Mouse (Mus musculus): Measurements from ENCODE around the gene Lama2. TPM values are rescaled to one million over a fixed set of nuclear protein-coding genes. Genes with fewer than 3 reads are reported as not detected.

Lama2 gene
- total RNA-seq, 2 experiments from 2014 or later: not detected

DNA sequence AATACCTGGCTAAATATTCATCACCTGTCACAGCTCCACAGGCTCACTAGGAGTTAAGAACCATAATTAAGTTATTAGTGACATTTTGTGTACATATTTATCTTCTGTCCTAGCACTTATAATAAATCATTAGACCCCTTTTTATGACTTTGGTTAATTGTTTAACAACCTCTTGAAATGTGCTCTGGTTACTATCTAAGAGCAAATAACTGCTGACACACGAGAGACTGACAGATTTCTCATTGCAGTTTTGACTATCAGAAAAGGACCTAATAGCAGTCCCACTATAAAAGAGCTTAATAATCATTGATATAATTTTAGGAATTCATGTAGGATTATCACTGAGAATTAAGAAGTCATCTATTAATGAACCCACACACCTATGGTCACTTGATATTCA lies 421.1 kb downstream of the Lama2 start:
- no peak for ATAC-seq (replicated peaks; ENCODE audit: low FRiP score, poor library complexity, severe bottlenecking)

DNA sequence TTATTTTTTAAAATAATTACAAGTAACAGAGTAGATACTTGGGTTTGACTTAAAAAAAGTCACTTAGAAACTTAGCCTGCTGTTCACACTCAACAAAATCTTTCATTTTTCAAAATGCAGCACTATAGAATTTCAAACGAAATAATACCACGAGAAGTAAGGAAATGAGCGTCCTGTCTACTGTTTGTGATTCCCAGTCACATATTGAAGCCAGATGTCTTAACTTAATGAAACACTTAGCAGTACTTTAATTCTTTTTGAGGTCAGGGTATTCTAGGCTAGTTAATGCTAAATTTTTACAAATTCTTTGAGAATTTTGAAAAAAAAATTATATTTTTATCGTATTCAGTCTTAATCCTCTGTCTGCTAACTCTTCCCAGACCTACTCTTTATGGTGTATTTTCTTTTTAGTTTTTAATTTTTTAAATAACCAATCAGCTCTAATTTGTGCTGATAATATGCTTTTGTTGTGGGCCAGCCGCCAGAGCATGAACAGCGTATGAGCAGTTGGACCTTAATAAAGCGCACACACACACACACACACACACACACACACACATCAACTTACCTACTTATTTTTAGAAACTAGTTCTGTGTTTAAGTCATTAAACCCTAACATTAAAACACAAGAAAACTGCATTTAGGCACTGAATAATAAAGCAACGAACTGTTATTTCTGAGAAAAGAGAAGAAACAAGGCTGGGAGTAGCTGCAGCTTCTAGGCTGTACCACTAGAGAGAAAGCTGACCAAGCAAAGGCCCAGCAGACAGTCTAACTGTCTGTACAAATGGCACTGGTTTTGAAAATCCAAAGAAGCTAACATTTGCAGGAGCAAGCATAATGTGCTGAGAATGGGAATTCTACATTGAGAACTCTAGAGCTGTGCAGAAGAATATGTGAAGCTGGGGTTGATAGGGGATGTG lies 425.3 kb downstream of the Lama2 start:
- no peak for ATAC-seq (replicated peaks; ENCODE audit: low FRiP score, poor library complexity, severe bottlenecking)

DNA sequence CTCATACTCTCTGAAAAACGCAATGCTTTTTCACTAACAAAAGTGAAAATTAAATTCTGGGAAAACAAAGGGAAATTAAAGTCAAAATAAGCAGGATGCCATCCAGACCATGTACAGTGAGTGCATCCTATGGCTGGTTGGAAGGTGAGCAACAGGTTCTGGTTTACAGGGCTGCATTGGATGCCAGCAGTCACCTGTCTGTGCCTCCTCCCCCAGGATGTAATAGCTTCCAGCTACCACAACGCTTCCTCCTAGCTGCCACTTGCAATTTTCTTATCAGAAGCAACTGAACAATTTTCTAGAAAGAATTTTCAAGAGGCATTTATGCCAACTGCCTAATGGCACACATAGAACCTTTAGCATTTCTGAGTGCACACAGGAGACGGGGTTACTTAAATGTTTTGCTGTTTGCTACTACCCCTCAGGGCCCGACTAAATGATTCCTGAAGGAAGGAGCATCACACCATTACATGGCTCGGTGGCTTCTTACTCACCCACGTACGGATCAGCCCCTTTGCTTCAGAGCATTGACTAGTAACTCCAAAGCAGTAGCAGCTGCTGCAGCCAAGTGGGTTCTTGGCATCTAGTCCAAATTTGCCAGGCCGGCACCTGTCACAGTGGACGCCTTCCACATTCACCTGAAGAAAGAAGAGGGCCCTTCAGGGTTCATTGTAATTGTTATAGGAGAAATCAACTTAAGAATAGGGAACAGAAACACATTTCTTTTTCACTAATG lies 430.8 kb downstream of the Lama2 start:
- ATAC-seq (replicated peaks; ENCODE audit: low FRiP score, poor library complexity, severe bottlenecking): no peak

DNA sequence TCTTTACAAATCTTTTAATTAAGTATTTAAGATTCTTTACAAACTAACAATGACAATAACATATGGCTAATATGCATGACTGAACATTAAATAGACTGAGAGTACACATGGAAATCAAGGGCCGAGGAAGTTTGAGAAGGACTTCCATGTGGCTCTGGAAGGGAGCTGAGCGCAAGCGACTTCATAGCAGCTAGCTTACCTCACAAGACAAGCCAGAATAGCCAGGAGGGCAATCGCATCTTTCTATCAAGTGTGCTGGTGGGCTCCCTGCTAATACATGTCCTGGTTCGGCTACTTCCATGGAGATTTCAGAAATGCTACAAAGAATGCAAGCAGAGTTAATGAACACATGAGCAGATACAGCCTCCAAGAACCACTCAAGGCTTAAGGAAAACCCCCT lies 435.4 kb downstream of the Lama2 start:
- ATAC-seq (replicated peaks; ENCODE audit: low FRiP score, poor library complexity, severe bottlenecking): no peak

DNA sequence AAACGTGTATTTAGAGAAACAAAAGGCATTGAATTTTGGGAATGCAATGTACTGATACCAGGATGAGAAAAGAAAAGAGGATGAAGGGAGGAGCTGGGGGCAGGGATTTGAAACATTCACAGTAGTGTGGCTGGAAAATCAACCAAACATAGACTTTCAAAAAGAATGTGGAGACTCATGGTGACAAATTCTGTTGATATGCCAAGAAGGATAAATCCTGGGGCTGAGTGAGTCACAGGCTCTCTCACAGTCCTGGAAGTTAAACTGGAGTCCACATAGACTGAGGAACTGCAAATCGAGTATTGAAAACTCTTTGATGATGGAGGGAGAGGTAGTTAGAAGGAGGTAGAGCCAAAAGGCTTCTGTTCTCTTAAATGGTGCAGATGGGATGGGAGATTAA lies 445.3 kb downstream of the Lama2 start:
- no peak for ATAC-seq (replicated peaks; ENCODE audit: low FRiP score, poor library complexity, severe bottlenecking)

DNA sequence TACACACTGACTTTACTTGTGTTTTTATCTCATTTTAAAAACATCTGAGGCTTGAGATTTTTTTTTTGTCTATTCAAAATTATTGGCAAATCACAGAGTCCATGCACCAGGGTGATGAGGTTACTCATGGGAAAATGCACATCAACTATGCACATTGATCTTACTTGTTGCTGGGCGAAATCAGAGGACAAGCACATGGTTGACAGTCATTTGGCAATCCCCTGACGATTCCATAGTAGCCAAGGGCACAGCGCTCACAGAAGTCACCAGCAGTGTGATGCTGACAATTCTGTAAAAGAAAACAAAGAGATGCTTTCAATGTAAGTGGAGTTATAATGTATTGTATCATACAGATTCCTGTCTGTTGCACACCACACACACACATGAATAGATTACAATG lies 454.8 kb downstream of the Lama2 start:
- no peak for ATAC-seq (replicated peaks; ENCODE audit: low FRiP score, poor library complexity, severe bottlenecking)

DNA sequence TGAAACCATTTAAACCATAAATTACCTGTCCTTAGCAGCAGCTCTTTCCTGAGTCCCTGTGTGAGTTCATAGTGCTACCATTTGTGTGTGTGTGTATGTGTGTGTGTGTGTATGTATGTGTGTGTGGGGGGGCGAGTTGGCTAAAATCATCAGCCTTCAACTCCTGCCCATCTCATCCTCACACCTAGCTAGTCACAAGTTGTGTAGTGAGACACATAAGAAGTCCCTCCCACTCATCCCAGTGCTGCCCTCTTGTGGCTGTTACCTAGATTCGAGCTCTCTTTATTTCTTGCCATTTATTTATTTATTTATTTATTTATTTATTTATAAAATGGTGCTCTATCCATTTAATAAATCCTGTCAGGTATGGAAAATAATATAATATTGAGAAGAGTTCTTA lies 457.2 kb downstream of the Lama2 start:
- no peak for ATAC-seq (replicated peaks; ENCODE audit: low FRiP score, poor library complexity, severe bottlenecking)

DNA sequence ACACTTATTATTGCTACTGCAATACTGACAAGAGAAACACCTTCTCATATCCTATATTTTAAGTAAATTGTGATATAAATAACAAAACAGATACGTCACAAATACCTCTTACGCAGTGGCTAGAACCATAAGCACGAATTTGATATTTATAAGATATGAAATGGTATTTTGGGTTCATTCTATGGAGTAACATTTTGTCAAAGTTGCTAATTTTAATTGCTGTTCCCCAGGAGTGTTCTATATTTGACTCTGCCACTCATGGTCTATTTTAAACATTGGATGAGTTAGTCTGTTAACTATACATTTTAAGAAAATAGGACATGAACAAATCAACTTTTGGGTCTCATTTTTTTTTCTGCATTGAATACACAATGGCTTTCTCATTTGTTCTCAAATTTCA lies 469.3 kb downstream of the Lama2 start:
- ATAC-seq (replicated peaks; ENCODE audit: low FRiP score, poor library complexity, severe bottlenecking): no peak

DNA sequence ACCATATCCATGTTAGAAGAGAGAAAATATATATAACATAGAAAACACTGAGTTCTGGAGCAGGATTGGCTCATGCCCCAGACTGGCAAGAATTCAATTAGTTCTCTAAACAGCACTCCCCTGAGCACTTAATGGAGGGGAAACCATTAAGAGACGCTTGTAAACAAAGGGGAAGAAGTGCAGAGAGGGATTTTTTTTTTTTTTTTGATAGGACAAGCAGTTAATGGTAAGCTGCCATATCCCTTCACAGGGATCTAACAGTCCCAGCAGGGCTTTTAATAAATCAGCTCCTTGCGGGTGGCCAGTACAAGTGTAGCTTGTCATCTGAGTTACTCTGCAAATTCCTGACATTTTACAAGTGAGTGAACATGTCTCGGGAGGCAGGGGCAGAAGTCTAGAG lies 479.1 kb downstream of the Lama2 start:
- ATAC-seq (replicated peaks; ENCODE audit: low FRiP score, poor library complexity, severe bottlenecking): no peak

DNA sequence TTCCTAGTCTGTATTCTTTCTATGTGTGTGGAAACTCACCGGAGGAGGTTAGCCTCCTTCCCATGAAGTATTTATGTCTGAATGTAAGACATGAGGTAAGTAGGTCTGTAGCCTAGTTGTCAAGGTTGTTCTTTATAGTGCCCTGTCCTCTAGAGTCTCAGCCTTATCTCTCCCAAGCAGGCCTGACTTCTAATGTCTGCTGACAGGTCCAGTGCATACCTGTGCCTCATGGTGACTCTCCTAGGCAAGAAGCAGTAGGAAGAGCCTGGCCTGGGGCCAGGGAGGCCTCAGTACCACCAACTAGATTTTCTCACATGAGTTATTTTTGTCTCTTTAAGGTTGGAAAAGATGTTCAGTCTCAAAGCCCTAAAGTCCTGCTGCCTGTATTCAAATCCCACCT lies 483.8 kb downstream of the Lama2 start:
- no peak for ATAC-seq (replicated peaks; ENCODE audit: low FRiP score, poor library complexity, severe bottlenecking)

DNA sequence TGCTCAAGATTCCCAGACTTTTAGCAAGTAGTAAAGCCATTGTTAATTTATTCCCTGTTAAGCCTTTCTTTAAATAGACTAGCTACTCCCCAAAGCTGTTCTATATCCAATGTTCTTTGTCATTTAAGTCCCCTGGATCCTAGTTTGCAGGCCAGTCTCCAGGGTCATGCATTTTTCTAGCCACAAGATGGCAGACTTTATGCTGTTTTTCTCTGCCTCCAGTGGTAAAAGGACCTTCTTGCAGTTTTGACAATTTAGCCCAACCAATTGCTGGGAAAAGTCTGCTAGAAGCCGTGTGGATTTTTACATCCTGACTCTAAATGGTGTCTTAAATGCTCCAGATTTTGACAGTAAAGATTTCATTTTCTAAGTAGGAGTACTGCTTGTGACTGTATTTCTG lies 486.4 kb downstream of the Lama2 start:
- ATAC-seq (replicated peaks; ENCODE audit: low FRiP score, poor library complexity, severe bottlenecking): no peak

DNA sequence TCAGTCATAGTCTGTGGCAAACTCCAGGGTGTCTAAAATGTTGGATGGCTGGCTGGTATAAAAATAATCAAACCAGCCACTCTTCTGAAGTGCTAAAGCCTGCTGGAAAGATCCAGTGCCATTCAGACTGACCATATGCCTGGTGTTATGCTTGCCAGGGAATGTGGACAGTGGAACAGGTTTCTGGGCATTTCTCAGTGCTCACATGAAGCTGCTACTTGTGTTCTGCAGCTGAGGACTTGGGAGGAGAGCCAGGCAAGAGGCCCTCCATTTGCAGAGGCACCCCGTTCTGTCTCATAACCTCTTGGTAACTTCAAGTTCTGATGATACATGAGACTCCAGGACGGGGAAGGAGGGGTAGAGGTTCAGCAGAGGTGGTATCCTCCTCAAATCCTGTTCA lies 492.1 kb downstream of the Lama2 start:
- ATAC-seq (replicated peaks; ENCODE audit: low FRiP score, poor library complexity, severe bottlenecking): no peak

DNA sequence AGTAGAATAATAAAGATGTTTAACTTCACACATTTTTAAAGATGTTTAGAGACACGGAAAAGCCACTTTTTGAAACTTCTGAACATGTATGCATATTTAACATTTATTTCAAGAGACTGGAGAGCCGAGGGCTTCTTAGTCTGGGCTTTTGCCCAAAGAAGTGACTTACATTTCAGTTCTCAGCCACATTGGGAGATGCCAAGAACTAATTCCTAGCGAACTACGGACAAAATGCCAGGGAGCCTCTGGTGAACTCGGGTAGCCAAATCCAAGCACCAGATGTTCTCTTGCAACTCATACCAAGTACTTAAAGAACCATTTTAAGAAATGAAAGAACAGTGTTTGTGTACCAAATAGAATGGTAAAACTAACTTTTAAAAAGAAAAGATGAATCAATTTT lies 495.8 kb downstream of the Lama2 start:
- ATAC-seq (replicated peaks; ENCODE audit: low FRiP score, poor library complexity, severe bottlenecking): no peak

DNA sequence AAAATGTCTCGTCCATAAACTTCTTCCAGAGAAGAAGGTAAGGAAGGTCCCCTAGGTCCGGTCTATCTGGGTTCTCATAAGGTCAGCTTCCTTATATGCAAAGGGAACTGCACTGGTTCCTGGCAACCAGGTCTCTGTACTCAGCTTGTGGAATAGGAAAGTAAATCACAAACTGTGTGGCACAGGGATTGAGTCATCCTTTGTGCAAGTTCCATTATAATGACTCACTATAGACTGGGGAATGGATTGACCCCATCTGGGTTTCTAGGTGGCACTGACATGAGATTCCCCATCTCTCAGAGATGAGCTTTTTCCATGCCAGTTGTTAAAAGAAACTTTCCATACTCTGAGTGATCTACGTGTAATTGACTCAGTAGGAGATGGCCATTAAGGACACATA lies 501.7 kb downstream of the Lama2 start:
- no peak for ATAC-seq (replicated peaks; ENCODE audit: low FRiP score, poor library complexity, severe bottlenecking)

DNA sequence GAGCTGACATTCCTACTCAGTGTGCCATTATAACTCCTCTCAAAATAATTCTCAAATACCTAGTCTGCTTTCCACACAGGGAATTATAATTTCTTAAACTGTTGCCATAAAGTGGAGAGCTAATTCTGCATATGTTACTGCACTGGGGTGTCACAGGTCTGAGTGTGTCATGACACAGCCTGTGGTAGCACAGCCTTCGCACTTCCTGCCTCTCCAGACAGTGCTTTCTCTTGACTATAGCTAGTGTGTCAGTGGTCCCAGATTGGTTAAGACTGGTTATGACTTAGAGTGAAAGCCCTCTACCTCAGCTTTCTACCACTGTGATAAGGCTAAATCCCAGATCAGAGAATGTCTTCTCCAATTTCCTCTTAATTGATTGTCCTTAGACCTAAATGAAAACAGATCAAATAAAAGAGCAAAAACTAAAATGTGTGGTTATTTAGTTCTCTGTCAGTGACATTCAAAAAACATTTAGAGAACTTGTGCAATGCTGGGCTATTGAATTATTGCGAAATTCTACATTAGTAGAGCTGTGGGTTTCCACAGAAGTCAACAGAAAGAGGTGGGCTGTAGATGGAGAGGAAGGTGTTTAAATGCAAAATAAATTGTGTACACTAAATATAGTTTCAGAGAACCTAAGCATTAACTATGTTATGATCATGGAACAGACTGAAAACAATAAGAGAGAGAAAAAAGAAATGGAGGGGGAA lies 502.5 kb downstream of the Lama2 start:
- no peak for ATAC-seq (replicated peaks; ENCODE audit: low FRiP score, poor library complexity, severe bottlenecking)

DNA sequence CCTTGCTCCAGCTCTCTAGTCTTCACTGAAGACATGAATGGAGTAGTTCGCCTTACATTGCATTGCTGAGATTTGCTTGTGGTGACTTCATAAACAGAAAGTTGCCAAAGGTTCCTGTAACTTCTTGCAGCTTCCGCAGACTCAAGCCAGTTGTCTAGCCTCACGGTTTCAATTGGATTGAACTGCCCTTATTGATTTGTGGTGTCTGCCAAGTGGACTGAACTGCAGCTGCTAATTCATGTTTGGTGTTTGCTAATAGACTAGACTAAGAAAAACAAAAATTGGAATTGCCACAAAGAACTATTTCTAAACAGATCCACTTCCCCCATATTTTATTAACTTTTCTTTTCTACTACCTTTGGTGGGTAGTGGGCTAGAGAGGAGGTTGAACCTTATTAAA lies 505.4 kb downstream of the Lama2 start:
- ATAC-seq (replicated peaks; ENCODE audit: low FRiP score, poor library complexity, severe bottlenecking): no peak

DNA sequence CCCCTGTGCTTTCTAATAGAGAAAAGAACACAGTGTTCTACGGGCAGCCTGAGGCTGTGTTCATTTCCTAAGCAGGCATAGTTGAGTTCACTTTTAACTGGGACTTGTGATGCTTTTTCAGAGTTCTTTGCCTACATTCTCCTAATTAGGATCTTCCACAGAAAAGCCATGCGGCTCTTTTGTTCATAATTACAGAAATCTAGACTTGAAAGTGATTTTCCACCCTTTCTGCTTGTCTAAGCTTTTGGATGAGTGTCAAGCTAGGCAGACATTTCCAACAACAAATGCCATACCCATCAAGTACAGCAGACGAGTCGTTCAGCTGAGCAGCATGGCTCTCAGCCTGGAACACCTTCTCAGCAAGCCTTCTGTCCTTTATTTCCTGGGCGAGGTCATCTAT lies 515.7 kb downstream of the Lama2 start:
- ATAC-seq (replicated peaks; ENCODE audit: low FRiP score, poor library complexity, severe bottlenecking): no peak

DNA sequence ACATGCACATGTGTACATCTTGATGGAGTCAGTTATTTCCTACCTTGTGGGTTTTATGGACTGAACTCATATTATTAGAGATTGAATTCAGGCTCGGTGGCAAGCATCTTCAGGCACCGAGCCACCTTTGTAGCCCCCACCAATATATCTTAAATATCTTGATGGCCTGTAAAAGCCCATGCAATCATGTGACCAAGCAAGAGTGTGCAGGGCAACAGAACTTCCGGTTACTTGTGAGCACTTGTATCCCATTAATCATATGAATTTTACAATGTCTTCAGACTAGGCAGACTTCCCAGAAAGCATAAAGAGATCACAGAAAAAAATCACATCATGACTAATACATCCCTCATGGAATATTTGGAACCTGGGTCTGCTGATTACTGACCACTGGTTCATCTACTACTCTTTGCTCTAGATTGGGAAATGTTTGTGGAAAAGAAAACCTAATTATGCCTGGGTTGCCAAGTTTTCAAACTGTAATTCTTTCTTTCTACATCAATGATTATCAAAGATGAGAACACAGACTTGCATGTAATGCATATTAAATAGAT lies 517.7 kb downstream of the Lama2 start:
- no peak for ATAC-seq (replicated peaks; ENCODE audit: low FRiP score, poor library complexity, severe bottlenecking)

DNA sequence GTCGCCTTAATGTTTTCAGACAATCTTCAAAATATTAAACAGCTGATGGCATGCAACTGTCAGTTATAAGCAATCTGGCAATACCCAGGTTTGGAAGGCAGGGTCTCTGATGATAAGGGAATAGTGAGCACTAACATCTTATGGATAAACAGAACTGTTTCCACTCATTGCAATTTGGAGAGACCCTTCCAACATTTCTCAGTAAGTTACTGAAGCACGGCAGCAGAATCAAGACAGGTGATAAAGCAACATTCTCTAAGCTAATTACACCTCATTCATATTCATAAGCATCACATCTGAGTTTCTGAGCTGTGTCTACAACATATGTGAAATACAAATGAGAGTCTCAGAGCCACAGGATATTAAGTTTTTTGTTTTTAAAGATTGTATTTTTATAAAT lies 542.4 kb downstream of the Lama2 start:
- no peak for ATAC-seq (replicated peaks; ENCODE audit: low FRiP score, poor library complexity, severe bottlenecking)

DNA sequence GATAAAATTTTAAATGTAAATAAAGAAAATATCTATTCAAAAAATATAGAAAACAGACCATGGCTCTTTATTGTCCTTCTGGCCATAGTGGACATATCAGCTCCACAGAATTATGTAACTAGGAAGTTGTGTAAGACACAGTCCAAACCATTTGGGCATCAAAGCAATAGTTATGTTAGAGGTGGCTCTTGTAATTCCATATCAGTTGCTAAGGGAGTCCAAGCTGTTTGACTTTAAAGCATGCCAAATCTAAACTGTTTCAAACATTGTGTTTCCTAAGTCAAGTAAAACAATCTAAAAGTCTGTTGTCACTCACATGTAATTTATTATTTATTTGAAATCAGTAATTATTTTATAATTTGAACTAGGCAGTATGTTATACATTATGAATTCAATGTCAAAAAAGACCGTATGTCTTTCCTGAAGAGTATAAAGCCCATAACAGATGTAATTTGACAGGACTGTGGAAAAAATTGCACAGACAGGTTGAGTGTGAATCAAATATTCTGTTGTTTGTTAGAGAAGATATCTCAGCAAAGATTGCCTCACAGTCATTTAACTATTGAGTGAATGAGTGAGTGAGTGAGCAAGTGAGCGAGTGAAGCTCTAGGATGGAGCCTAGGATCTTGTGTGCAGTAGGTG lies 550.6 kb downstream of the Lama2 start:
- no peak for ATAC-seq (replicated peaks; ENCODE audit: low FRiP score, poor library complexity, severe bottlenecking)
